Mouse (Mus musculus) megakaryocyte, adult 5-6 weeks (primary cell): ENCODE data around the gene Zfp994. TPM values are rescaled to one million over a fixed set of nuclear protein-coding genes. Genes with fewer than 3 reads are reported as not detected.
"Not testable (repeated sequence)": the region's sequence is repeated elsewhere in the genome, so short reads cannot be mapped to it uniquely, and the experiment has no call there.

Source experiments
- ATAC-seq: 2 replicates; pipeline ENCODE4 v1.8.0; 2016; ENCODE audit warnings: mild to moderate bottlenecking, inconsistent platforms; ENCODE audit not compliant: poor library complexity, severe bottlenecking
- total RNA-seq, 2 experiments: library from RNA; stranded (forward) in 1 of 2; stranded (reverse) in 1 of 2; fragments of 153-499, 151-499 nt in 1 of 2; fragments of 221-1000, 200-1000 nt in 1 of 2; gene quantifications; 2 replicates each; pipeline versions ENCODE4 v1.2.3 to v1.2.4; 2015 to 2017

Zfp994 gene
- total RNA-seq (2015), result 7.6 and 8.4 TPM in 2 replicates
- 7.3 TPM in 2 replicates for total RNA-seq (2017)

GRCm38 (mm10) chr17:22225422-22226012 is at the start of gene Zfp994:
Zfp994 (minus strand) TSS chr17:22225616.
- peak; percentile 99 for ATAC-seq

- ATAC-seq, result not testable (repeated sequence)
These were observed 5.3 kb upstream of the Zfp994 start for GRCm38 (mm10) chr17:22230701-22231100.

GRCm38 (mm10) chr17:22225015-22225414 is 401 bp downstream of the Zfp994 start:
- peak; percentile 41 for ATAC-seq

GRCm38 (mm10) chr17:22165722-22166294 is 59.6 kb downstream of the Zfp994 start, which contains the start of gene Zfp947:
Zfp947 (minus strand) TSS chr17:22166190.
- ATAC-seq, result peak; percentile 89

- ATAC-seq, result peak; percentile 58
These were observed 60.1 kb downstream of the Zfp994 start for GRCm38 (mm10) chr17:22165304-22165703.

GRCm38 (mm10) chr17:22153951-22154350 is 71.5 kb downstream of the Zfp994 start:
- ATAC-seq, result not testable (repeated sequence)

Other genes with a start within 250 kb of the Zfp994 start
- gene Zfp947, start 59.4 kb downstream of the Zfp994 start, total RNA-seq (2015), result 3.7 and 6.3 TPM in 2 replicates
- 3.0 and 4.7 TPM in 2 replicates for gene Zfp947, start 59.4 kb downstream of the Zfp994 start, total RNA-seq (2017)
- 27.7 and 31.4 TPM in 2 replicates for gene CT030661.1, start 89.2 kb upstream of the Zfp994 start, total RNA-seq (2015)
- 16.5 and 21.7 TPM in 2 replicates for gene CT030661.1, start 89.2 kb upstream of the Zfp994 start, total RNA-seq (2017)
- gene Zfp944, start 135.8 kb upstream of the Zfp994 start, total RNA-seq (2015), result 21.0 and 22.0 TPM in 2 replicates
- 12.2 and 13.0 TPM in 2 replicates for gene Zfp944, start 135.8 kb upstream of the Zfp994 start, total RNA-seq (2017)
- gene Zfp758, start 135.8 kb upstream of the Zfp994 start, total RNA-seq (2015), result 10.9 and 17.3 TPM in 2 replicates
- 14.0 and 15.3 TPM in 2 replicates for gene Zfp758, start 135.8 kb upstream of the Zfp994 start, total RNA-seq (2017)
- gene Zfp946, start 198.6 kb upstream of the Zfp994 start, total RNA-seq (2015), result 11.1 and 12.8 TPM in 2 replicates
- gene Zfp946, start 198.6 kb upstream of the Zfp994 start, total RNA-seq (2017), result 7.9 and 9.8 TPM in 2 replicates